Comparison of ENCODE assay signal across 22 mouse cellular contexts in genomic region chr6:142329201-142329600, GRCm38 (mm10). TPM values are rescaled to one million over a fixed set of nuclear protein-coding genes. Genes with fewer than 3 reads are reported as not detected.
"Had no signal": no experiment of that assay in that cellular context is flagged by ENCODE, and none has a peak within 500 bp of the region (broad histone marks: within the 10 kb centered on the region; RNA-seq: fewer than 3 reads in every experiment).

No protein-coding gene starts in this region.

- H3K4me3 ChIP-seq: neural tube, embryonic 13.5 days; neural tube, embryonic 15.5 days; stomach, embryonic 15.5 days had no signal

- H3K4me1 ChIP-seq: neural tube, embryonic 13.5 days; neural tube, embryonic 15.5 days; stomach, embryonic 15.5 days had no signal

- H3K27ac ChIP-seq: neural tube, embryonic 13.5 days; neural tube, embryonic 15.5 days; stomach, embryonic 15.5 days; stomach, postnatal 0 days had no signal

- DNase-seq: retina, postnatal 1 day; right cerebral cortex, adult 18-20 months; right cerebral cortex, postnatal 14 days; right cerebral cortex, postnatal 25 days; right cerebral cortex, postnatal 4 days; spleen, adult 18-20 months; thymus, adult 18-20 months; thymus, adult 2 months; thymus, postnatal 14 days; thymus, postnatal 25 days; thymus, postnatal 36 days; thymus, postnatal 4 days had no signal

- H3K27me3 ChIP-seq: neural tube, embryonic 13.5 days; neural tube, embryonic 15.5 days; stomach, embryonic 15.5 days had no signal

- H3K9me3 ChIP-seq: neural tube, embryonic 13.5 days; neural tube, embryonic 15.5 days; stomach, embryonic 15.5 days had no signal

- H3K36me3 ChIP-seq: neural tube, embryonic 13.5 days; neural tube, embryonic 15.5 days; stomach, embryonic 15.5 days had no signal

- H3K9ac ChIP-seq: neural tube, embryonic 13.5 days; neural tube, embryonic 15.5 days; stomach, embryonic 15.5 days had no signal

RNA-seq across cellular contexts. Expression of gene Slco1a5, which starts 6.4 kb away (rescaled TPM):
- total RNA-seq: neutrophil, adult 5-6 weeks had no signal
- polyA plus RNA-seq: neural tube, embryonic 13.5 days; small intestine, adult 2 months; spleen, adult 2 months; stomach, embryonic 15.5 days; urinary bladder, adult 2 months had no signal

RNA-seq across cellular contexts. Expression of gene Iapp, which starts 31.0 kb away (rescaled TPM):
- total RNA-seq: neutrophil, adult 5-6 weeks had no signal
- polyA plus RNA-seq: neural tube, embryonic 13.5 days; neural tube, embryonic 14.5 days; testis, adult 2 months; urinary bladder, adult 2 months had no signal
